Mouse (Mus musculus) spleen, postnatal 14 days (tissue): ENCODE results near the gene Rbbp8nl.

Source experiments
- DNase-seq, 2 experiments: peaks; one replicate each; pipeline ENCODE4 v3.0.0; 2021 to 2022; ENCODE audit warnings: low spot score in 2 of 2

Gene Rbbp8nl

GRCm38 (mm10) chr2:180257963-180258865, 31.5 kb downstream of the Rbbp8nl start:
- no peak for DNase-seq

GRCm38 (mm10) chr2:180257001-180257521, 32.6 kb downstream of the Rbbp8nl start, which contains the start of gene Rps21:
Gene Rps21, plus strand, starts transcription at chr2:180257377.
- peak; percentile 90 to 94 for DNase-seq

GRCm38 (mm10) chr2:180256296-180257000, 33.2 kb downstream of the Rbbp8nl start:
- DNase-seq: no peak

- DNase-seq: no peak
Observed at GRCm38 (mm10) chr2:180255701-180256100, 34.0 kb downstream of the Rbbp8nl start.

- DNase-seq: no peak
Observed at GRCm38 (mm10) chr2:180254436-180255209, 35.1 kb downstream of the Rbbp8nl start.

- DNase-seq: no peak
Observed at GRCm38 (mm10) chr2:180251838-180252237, 37.8 kb downstream of the Rbbp8nl start.

GRCm38 (mm10) chr2:180250930-180251611, 38.6 kb downstream of the Rbbp8nl start:
- DNase-seq: peak; percentile 47 to 75

- DNase-seq: no peak
Observed at GRCm38 (mm10) chr2:180248947-180249660, 40.6 kb downstream of the Rbbp8nl start.

- no peak for DNase-seq
Observed at GRCm38 (mm10) chr2:180247916-180248315, 41.8 kb downstream of the Rbbp8nl start.

- DNase-seq: no peak
Observed at GRCm38 (mm10) chr2:180243108-180243507, 46.6 kb downstream of the Rbbp8nl start.

GRCm38 (mm10) chr2:180238591-180238990, 51.1 kb downstream of the Rbbp8nl start:
- DNase-seq: no peak

GRCm38 (mm10) chr2:180237601-180238345, 51.9 kb downstream of the Rbbp8nl start:
- no peak for DNase-seq

GRCm38 (mm10) chr2:180236930-180237329, 52.7 kb downstream of the Rbbp8nl start:
- DNase-seq: no peak

GRCm38 (mm10) chr2:180236500-180236899, 53.2 kb downstream of the Rbbp8nl start:
- no peak for DNase-seq

GRCm38 (mm10) chr2:180235788-180236187, 53.9 kb downstream of the Rbbp8nl start:
- no peak for DNase-seq

GRCm38 (mm10) chr2:180234980-180235379, 54.7 kb downstream of the Rbbp8nl start:
- no peak for DNase-seq

- no peak for DNase-seq
Observed at GRCm38 (mm10) chr2:180234353-180234752, 55.3 kb downstream of the Rbbp8nl start.

- no peak for DNase-seq
Observed at GRCm38 (mm10) chr2:180233101-180233904, 56.4 kb downstream of the Rbbp8nl start.

- no peak for DNase-seq
Observed at GRCm38 (mm10) chr2:180230482-180230881, 59.2 kb downstream of the Rbbp8nl start.
